Mouse (Mus musculus) thymus, adult 2 months (tissue): ENCODE data around the gene Hsfy2. TPM values are rescaled to one million over a fixed set of nuclear protein-coding genes. Genes with fewer than 3 reads are reported as not detected.

ENCODE experiments used
- DNase-seq: peaks from one replicate; pipeline ENCODE4 v3.0.0; 2021
- H3K27ac ChIP-seq: fragments of 200-500 bp; 2 replicates; pipeline ENCODE4 v1.5.1; 2012; ENCODE audit warnings: low read length, control low read depth; ENCODE audit not compliant: control insufficient read depth, insufficient read depth
- H3K27me3 ChIP-seq: fragments of 200-500 bp; 2 replicates; pipeline ENCODE4 v1.6.1; 2012; ENCODE audit warnings: mild to moderate bottlenecking, low read length, moderate library complexity, mixed read lengths; ENCODE audit not compliant: control insufficient read depth, insufficient read depth
- H3K36me3 ChIP-seq: fragments of 200-500 bp; 2 replicates; pipeline ENCODE4 v1.6.1; 2012; ENCODE audit warnings: mild to moderate bottlenecking, low read length, moderate library complexity; ENCODE audit not compliant: control insufficient read depth, insufficient read depth
- H3K4me1 ChIP-seq: fragments of 200-500 bp; replicated peaks from 2 replicates; pipeline ENCODE4 v1.6.1; 2012; ENCODE audit warnings: low read length; ENCODE audit not compliant: control insufficient read depth, insufficient read depth
- H3K4me3 ChIP-seq: fragments of 200-500 bp; 2 replicates; pipeline ENCODE4 v1.5.1; 2012; ENCODE audit warnings: mild to moderate bottlenecking, low read length, control low read depth, moderate library complexity; ENCODE audit not compliant: control insufficient read depth, insufficient read depth
- CTCF ChIP-seq: fragments of 200-500 bp; IDR thresholded peaks from 2 replicates; pipeline ENCODE4 v1.5.1; 2012; ENCODE audit warnings: mild to moderate bottlenecking, control low read depth, low read length, moderate library complexity, borderline replicate concordance; ENCODE audit not compliant: control insufficient read depth, poor library complexity, insufficient read depth; ENCODE audit errors: extremely low read depth
- POLR2A ChIP-seq: fragments of 200-500 bp; IDR thresholded peaks from 2 replicates; pipeline ENCODE4 v1.6.1; 2012; ENCODE audit warnings: mild to moderate bottlenecking, low read length, control low read depth, moderate library complexity; ENCODE audit not compliant: control insufficient read depth, poor library complexity, insufficient read depth; ENCODE audit errors: extremely low read depth
- WGBS: fragments of 180-500 bp; shearing (Covaris S2); methylation state at CpG from one replicate; pipeline ENCODE4 v1.1.7; 2018; 5-methylcytosine and 5-hydroxymethylcytosine counted together
- polyA plus RNA-seq: library from polyadenylated mRNA; depleted of rRNA; stranded (reverse); fragments of >200 nt; gene quantifications from 2 replicates; pipeline ENCODE4 v1.2.3, GENCODE M21; 2012

Hsfy2 gene
- polyA plus RNA-seq, 1 experiment, result not detected

DNA sequence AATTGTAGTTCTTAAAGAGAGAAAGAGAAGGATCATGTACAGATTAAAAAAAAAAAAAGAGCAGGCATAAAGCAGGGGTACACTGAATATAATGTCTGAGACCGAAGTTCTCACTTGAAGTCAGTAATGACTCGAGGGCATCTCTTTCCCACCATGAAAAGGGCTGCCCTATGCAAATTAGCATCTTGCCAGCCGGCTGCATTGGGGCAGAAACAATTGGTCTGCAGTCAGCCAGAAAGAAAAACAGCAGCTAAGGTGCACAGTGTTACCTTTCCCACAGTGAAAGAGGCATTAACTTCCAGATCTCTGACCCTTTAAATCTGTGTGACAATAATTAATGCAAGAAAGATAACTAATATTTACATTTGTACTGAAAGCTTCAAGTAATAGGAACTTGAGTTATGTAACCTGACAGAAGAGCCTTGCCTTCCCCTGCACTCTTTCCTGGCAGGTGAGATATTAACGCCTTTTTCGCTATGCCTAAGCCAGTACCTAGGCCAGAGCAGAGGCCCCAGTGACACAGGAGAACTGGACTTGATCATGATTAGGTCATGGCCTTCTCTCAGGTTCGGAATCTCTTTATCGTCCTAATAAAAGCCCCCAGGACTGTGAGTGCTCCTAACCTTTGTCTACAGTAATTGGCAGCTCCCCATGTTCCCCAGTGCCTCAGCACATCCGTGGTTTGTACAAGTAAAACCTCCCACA is 34.2 kb upstream of the Hsfy2 start:
- TF ChIP-seq POLR2A, result no peak
- TF ChIP-seq CTCF, result no peak

DNA sequence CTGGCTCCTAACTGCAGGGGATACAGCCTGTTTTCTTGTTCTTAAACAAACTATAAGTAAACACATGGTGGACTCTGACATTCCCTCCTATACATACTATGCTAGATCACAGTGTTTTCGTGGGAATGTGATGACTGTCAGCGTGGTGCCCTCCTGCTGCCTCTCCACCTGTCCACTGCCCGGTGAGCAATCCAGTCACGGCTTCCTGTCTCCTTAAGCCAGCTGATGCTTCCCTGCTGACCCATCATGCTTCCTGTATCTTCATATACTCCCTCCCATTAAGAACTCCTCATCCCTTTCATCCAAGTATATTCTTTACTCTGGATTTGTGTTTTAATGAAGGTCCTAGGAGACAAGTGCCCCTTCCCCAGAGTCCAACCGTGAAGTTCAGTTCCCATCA is 33.3 kb upstream of the Hsfy2 start:
- DNase-seq, result no peak
- Histone ChIP-seq H3K27me3 (no peaks in the 10 kb centered on the region), H3K36me3 (no peaks in the 10 kb centered on the region), H3K4me1 (no peaks in the 10 kb centered on the region), H3K27ac (no peak overlapping the region), H3K4me3 (no peak overlapping the region)
- WGBS, result 91% methylated on average over 5 of the region's 5 CpGs
- TF ChIP-seq POLR2A, result no peak
- TF ChIP-seq CTCF, result no peak

More for the DNA sequence above, 34.2 kb upstream of the Hsfy2 start:
- DNase-seq, result no peak
- no peaks in the 10 kb centered on the region for H3K27me3 ChIP-seq
- no peaks in the 10 kb centered on the region for H3K36me3 ChIP-seq
- H3K27ac ChIP-seq, result no peak overlapping the region
- H3K4me1 ChIP-seq, result no peaks in the 10 kb centered on the region
- H3K4me3 ChIP-seq, result no peak overlapping the region
- 65% methylated on average over 8 of the region's 8 CpGs for WGBS

- H3K4me1 ChIP-seq, result no peaks in the 10 kb centered on the region
- H3K4me3 ChIP-seq, result no peak overlapping the region
- no peak for TF ChIP-seq CTCF
- no peak for TF ChIP-seq POLR2A
- H3K27me3 ChIP-seq, result no peaks in the 10 kb centered on the region
- H3K27ac ChIP-seq, result no peak overlapping the region
- DNase-seq, result no peak
- 82% methylated on average over 3 of the region's 3 CpGs for WGBS
- no peaks in the 10 kb centered on the region for H3K36me3 ChIP-seq
Observed at GRCm38 (mm10) chr1:56664606-56665005, 27.4 kb upstream of the Hsfy2 start.

- H3K27me3 ChIP-seq, result no peaks in the 10 kb centered on the region
- H3K4me1 ChIP-seq, result no peaks in the 10 kb centered on the region
- TF ChIP-seq POLR2A, result no peak
- no peak for TF ChIP-seq CTCF
- 87% methylated on average over 7 of the region's 7 CpGs for WGBS
- no peak for DNase-seq
- H3K36me3 ChIP-seq, result no peaks in the 10 kb centered on the region
- H3K4me3 ChIP-seq, result no peak overlapping the region
- H3K27ac ChIP-seq, result no peak overlapping the region
Observed at GRCm38 (mm10) chr1:56626824-56627223, 10.4 kb downstream of the Hsfy2 start.

GRCm38 (mm10) chr1:56624304-56624703 is 12.9 kb downstream of the Hsfy2 start:
- TF ChIP-seq POLR2A (no peak), CTCF (no peak)
- H3K27ac ChIP-seq, result no peak overlapping the region
- no peaks in the 10 kb centered on the region for H3K4me1 ChIP-seq
- no peaks in the 10 kb centered on the region for H3K36me3 ChIP-seq
- DNase-seq, result no peak
- WGBS, result 94% methylated on average over 3 of the region's 3 CpGs
- no peak overlapping the region for H3K4me3 ChIP-seq
- H3K27me3 ChIP-seq, result no peaks in the 10 kb centered on the region

DNA sequence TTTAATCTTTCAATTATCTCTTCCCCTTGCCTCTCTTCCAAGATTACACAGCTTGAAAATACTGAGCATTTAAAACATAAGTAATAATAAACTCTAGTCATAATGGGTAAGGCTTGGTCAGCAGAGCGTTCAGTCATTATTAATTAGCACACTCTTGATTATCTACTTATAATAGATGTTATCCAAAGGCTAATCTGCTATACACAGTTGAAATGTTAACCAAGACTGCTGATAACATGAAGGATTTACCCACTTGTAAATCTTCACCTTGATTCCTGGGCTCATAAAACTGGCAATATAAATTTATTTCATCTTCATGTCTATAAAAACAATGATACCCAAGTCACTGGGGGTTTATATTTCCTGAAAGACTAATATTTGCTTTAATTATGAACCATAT is 24.9 kb downstream of the Hsfy2 start:
- Histone ChIP-seq H3K36me3 (no peaks in the 10 kb centered on the region), H3K4me3 (no peak overlapping the region), H3K27ac (no peak overlapping the region), H3K4me1 (no peaks in the 10 kb centered on the region), H3K27me3 (no peaks in the 10 kb centered on the region)
- no peak for TF ChIP-seq POLR2A
- no peak for TF ChIP-seq CTCF
- 93% methylated on average over 1 of the region's 1 CpGs for WGBS
- DNase-seq, result no peak
